Mouse (Mus musculus) heart, adult 2 months (tissue): ENCODE measurements around the gene Slc35e4.

Experiments used
- CTCF ChIP-seq: fragments of 200-600 bp; IDR thresholded peaks from 2 replicates; pipeline ENCODE4 v1.8.1; 2022; ENCODE audit warnings: antibody characterized with exemption, mild to moderate bottlenecking, moderate library complexity
- POLR2A ChIP-seq: fragments of 200-500 bp; IDR thresholded peaks from 2 replicates; pipeline ENCODE4 v1.6.1; 2011; ENCODE audit warnings: mild to moderate bottlenecking, low read depth, low read length, control low read depth; ENCODE audit not compliant: insufficient read depth

GRCm38 (mm10) chr11:3905446-3905845 lies 9.0 kb downstream of the Slc35e4 start:
- TF ChIP-seq CTCF (no peak), POLR2A (no peak)
